Mouse (Mus musculus) ovary, postnatal 14 days (tissue): ENCODE data around the gene Plagl1.
A peak's percentile ranks its signal among the peaks of the same experiment; 100 is the strongest.
"Not testable (repeated sequence)": the region's sequence is repeated elsewhere in the genome, so short reads cannot be mapped to it uniquely, and the experiment has no call there.

Experiments used
- DNase-seq: peaks from one replicate; pipeline ENCODE4 v3.0.0; 2022; ENCODE audit warnings: low spot score

Gene Plagl1

DNA sequence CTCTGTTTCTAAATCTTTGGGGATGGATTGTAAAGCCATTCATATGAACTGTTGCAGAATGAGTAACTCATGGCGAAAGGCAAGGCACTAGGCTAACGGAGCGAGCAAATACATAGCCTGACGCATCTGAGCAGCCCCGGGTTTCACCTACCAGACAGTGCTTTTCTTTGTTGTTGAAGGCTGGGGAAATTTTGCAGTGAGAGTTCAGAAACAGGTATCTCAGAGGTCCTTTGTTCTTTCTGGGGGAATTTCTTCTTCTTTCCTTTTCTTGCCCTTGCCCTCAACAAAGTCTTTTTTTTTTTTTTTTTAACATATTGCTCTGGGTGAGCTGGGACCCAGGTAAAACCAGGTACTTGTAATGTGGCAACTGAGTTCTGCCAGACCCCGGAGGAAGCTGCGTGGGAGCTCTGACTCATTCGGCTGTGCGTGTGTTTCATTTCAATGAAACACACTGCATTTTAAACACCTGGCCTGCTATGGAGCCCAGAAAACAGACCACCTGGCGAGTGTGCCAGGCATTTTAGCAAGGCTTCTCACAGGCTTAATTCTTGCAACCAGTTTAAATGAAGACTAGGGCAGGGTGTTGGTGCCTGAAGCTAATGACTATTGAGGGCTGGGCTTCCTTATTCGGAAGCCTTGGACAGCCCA is at the start of gene Plagl1:
Plagl1 (plus strand) TSS at position 484 of the 648 bp plus-strand sequence.
- DNase-seq: no peak

- no peak for DNase-seq
These were observed 46.3 kb upstream of the Plagl1 start for GRCm38 (mm10) chr10:13014026-13014425.

GRCm38 (mm10) chr10:13016573-13016972 is 43.7 kb upstream of the Plagl1 start:
- DNase-seq: peak; percentile 54

DNA sequence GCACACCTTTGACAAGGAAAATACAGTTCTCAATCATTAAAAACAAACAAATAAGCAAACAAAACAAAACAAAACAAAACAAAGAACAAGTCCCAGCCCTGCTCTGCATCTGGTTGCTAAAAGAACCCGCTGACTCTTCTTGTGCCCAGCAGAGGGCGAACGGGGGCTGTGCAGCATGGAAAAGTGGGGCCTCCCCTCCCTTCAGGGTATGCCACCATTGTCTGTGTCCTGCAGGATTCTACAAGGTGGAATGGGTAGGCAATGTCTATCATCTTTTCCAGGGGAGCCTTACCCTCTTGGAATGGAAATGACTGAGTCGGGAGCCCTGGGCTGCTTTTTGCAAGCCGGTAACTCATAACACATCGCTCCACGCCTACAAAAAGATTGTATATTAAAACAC is 41.8 kb upstream of the Plagl1 start:
- peak; percentile 32 for DNase-seq

DNA sequence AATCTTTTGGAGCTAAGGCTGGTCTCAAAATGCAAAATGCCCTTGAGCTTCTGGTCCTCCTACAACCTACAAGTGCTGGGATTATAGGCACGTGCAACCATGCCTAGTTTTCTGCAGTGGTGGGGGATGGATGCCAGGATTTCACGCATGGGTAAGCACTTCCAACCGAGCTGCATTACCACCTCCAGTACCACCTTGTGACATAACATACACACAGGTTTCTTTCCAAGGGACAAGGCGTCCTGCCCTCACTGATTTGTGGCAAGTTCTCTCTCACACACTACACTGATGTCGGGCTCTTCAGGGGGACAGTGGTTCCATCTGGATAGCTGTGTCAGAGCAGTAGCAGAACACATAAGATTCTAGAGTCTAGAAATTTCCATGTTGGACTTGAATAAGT is 41.3 kb upstream of the Plagl1 start:
- DNase-seq: no peak

GRCm38 (mm10) chr10:13022103-13022502 is 38.2 kb upstream of the Plagl1 start:
- no peak for DNase-seq

GRCm38 (mm10) chr10:13023985-13024384 is 36.3 kb upstream of the Plagl1 start:
- DNase-seq: not testable (repeated sequence)

DNA sequence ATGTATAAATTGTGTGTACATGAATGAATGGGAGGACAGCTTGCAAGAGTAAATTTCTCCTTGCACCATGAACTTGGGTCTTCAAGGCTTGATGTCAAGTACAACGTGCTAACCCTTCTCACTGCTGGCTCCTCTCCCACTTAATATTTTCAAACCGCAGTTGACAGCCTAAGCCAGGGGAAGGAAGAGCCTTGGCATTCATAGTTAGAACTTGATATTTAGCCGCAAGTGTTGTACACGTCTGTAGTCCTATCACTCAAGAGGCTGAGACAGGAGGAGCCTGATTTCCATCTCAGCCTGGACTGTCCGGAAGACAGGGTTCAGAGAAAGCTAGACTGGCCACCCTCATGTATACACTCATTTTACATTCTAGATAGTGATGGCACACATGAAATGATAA is 32.6 kb upstream of the Plagl1 start:
- DNase-seq: no peak

DNA sequence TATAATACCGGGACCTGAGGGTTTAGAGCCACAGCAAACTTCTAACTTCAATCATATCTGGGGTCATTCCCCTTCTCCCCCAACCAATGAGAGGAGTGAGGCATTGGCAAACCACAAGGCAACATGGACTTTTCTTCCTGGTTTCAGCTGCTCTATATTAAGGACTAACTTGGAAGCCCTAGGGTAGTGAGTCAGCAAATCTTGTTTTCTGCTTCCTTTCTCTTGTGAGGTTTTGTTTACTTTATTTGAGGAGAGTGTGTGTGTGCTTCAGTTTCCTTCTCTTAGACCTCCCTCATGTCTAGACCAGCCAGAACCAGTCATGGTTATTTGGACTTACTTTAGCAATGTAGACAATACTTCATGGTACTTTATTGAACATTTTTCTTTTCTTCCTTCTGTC is 32.1 kb upstream of the Plagl1 start:
- no peak for DNase-seq

DNA sequence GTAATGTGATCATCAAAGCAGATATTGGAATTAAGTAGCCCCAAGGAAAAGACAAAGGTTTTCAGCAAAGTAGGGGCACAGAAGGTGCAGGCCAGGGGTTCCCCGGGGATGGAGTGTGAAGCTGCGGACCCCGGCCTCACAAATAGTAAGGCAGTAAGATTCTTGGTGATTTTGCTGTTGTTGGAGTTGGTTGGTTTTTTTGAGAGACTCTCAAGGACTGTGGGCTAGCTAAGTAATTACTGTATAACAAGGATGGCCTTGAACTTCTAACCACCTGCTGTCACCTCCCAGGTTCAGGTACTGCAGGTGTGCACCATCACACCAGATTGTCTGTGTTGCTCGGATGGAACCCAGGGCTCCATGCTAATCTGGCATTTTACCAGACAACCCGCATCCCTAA is 30.9 kb upstream of the Plagl1 start:
- no peak for DNase-seq

DNA sequence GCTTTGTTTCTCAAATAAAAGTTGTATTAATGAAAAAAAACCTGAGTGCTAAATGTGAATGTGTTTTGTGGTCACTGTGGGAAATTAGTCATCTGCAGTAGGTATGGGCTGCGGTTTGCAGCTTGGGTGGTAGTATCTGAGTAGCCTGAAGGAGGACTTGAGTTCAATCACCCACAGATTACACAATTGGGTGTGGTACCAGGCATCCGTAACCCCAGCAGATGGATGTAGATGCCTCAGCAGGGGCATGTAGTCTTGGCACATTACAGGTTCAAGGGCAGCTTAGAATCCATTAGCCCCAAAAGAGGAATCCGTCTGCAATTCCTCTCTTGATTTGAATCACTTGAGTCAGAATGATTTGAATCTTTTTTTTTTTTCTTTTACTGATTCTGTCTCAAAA is 25.0 kb upstream of the Plagl1 start:
- DNase-seq: no peak

GRCm38 (mm10) chr10:13039637-13040174 is 20.6 kb upstream of the Plagl1 start:
- no peak for DNase-seq

GRCm38 (mm10) chr10:13044659-13045058 is 15.6 kb upstream of the Plagl1 start:
- no peak for DNase-seq

GRCm38 (mm10) chr10:13047816-13048215 is 12.5 kb upstream of the Plagl1 start:
- no peak for DNase-seq

DNA sequence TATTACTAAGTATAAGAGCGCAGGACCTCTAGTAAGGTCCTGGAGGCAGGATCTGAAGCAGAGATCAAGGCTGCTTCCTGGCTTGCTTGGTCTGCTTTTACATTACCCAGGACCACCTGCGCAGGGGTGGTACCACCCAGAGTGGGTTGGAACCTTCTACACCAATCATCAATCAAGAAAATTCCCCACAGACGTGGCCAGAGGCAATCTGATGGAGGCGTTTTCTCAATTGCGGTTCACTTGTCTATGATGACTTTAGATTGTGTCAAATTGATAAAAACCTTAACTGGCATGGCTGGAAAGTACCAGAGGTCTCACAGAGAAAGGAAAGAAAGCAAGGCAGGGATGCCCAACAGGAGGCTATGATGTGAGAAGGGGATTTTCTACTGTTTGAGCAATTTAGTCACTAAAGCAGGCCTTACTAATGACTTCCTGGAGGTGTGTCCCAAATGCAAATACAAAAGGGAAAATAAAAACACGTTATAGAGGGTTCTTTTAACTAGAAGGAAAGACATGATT is 3.4 kb upstream of the Plagl1 start:
- DNase-seq: no peak

DNA sequence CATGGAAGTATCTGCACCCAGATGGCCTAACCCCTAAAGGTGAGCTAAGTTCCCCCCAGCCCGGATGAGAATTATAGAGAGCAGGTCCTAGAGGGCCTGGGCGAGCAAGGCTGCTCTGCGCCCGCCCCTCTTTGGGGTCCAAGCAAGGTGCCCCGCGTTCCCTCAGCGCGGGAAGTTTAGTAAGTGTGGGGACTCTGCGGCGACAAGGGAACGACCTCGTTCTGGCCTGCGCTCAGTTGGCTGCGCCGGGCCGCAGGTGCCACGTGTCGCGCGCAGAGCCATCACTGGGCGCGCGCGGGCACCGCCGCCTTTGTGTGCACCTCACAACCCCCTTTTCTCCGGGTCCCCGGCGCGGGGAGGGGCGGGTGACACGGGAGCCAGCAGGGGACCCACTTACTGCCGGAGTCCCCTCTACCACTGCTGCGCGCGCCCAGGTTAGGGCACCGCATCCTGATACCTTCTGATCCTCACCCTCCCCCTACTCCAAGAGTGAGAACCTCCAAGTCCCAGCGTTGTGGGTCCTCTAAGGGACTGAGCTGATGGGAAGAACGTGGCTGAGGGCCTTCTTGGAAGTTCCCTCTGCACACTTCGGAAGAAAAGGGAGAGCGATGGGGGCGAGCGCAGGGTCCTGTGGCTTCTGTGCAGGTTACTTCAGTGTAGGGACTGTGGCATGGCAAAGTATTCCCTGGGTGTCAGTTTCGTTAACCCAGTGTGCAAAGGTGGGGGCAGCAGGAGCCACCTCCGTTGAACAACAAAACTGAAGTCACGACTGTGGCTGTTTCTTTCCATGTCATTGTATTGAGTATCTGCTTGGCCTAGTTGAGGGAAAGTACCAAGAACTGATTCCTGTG is 742 bp downstream of the Plagl1 start:
- DNase-seq: no peak

- DNase-seq: no peak
These were observed 2.1 kb downstream of the Plagl1 start for GRCm38 (mm10) chr10:13062373-13062772.

DNA sequence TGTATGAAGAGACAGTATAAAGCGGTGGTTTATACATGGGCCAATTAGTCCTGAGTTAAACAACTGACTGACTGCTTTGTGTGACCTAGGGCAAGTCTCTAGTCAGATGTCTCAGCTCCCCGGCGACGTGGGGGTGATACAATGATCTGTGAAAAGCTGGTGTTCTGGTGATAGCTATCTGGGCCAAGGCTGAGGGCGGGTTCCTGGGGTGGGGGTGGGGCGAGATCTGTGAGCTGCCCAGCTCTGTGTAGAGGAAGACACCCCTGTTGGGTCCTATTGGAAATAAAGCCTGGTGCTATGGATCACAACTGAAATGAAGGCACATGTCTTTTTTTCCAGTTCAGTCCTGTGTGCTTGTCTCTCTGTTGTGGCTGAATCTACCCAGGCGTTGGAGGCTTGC is 3.2 kb downstream of the Plagl1 start:
- no peak for DNase-seq

DNA sequence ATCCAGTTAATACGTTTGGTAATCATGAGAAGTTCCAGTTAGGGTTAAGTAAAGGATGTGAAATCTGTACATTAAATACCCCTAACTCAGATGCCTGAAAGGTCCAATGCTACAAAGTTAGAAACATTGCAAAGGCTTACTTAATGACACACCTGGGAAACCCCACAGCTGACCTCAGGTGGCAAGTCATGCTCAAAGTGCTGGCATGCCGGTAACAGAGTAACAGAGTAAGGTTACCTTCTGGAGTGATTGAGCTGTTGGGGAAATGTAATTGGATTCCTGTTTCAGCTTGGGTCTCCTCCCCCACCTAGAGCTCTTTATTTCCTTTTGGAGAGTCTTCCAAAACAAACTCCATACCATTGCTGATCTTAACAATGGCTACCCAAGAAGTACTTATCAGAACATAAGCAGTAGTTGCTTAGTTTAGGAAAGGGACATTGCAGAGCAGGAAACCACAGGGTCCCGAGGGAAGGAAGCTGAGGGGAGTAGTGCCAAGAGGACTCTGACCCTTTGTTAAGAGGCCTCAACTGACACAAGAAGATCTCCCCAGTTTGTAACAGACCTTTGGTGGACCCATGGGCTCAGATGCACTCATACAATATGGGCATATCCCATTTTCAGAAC is 4.9 kb downstream of the Plagl1 start:
- DNase-seq: no peak

GRCm38 (mm10) chr10:13071031-13071430 is 10.7 kb downstream of the Plagl1 start:
- no peak for DNase-seq

GRCm38 (mm10) chr10:13076807-13077532 is 16.7 kb downstream of the Plagl1 start:
- no peak for DNase-seq

DNA sequence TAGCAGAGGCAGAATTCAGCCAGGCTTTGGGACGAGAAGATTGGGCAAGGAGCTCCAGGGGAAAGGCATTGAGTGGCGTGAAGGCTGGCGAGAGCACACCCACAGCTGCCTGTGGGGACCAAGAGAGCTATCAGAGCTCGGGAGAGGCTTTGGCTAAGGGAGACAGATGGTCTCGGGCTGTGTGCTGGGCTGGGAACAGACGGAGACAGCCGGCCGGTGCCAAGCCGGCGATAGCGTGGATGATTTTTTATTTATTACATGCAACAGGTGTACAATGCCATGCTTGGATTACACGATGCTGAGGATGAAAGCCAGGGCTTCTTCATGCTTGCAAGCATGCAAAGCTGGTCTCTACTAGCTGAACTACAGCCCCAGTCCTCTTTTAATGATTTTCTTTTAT is 22.2 kb downstream of the Plagl1 start:
- no peak for DNase-seq
